8 mouse cellular contexts compared by ENCODE assay signal in genomic region chr11:117598170-117598583, GRCm38 (mm10). TPM values are rescaled to one million over a fixed set of nuclear protein-coding genes. Genes with fewer than 3 reads are reported as not detected.
DNase-seq lines count a peak whose midpoint lies in the region; TF ChIP-seq lines count a peak whose summit lies in the region.

No protein-coding gene starts in this region.

- no peak for DNase-seq in gastrocnemius, adult 2 months
- no peak for DNase-seq in gastrocnemius, postnatal 10 days
- DNase-seq in embryo, embryonic 10.5 days (ENCODE audit: low spot score), result peak; percentile 77
- peak; percentile 46 to 61 for DNase-seq in left cerebral cortex, adult 2 months (ENCODE audit: extremely low spot score in 1 of 2, low spot score in 2 of 2)
- DNase-seq in retina, postnatal 1 day, result peak; percentile 83
- no peak for DNase-seq in thymus, adult 2 months
- no peak for DNase-seq in ovary, postnatal 14 days (ENCODE audit: low spot score)

- H3K9ac ChIP-seq in ES-Bruce4 (ENCODE audit: low read depth, poor library complexity, severe bottlenecking), result no peak overlapping the region

- no peaks in the 10 kb centered on the region for H3K36me3 ChIP-seq in ES-Bruce4 (ENCODE audit: control insufficient read depth, insufficient read depth, low read length, poor library complexity, severe bottlenecking)
- H3K36me3 ChIP-seq in thymus, adult 2 months (ENCODE audit: control insufficient read depth, insufficient read depth, low read length), result no peaks in the 10 kb centered on the region

- 88% methylated on average over 6 of the region's 6 CpGs for WGBS in thymus, adult 2 months

- peak overlapping the region; percentile 81 for H3K4me3 ChIP-seq in gastrocnemius, adult 2 months
- H3K4me3 ChIP-seq in ES-Bruce4 (ENCODE audit: low read depth, low read length), result no peak overlapping the region
- H3K4me3 ChIP-seq in left cerebral cortex, adult 2 months, result peak overlapping the region; percentile 52
- H3K4me3 ChIP-seq in thymus, adult 2 months (ENCODE audit: control insufficient read depth, insufficient read depth, low read length), result no peak overlapping the region

- intact Hi-C loops in gastrocnemius, adult 2 months (cut with DNase I), result loop anchor here (2.0 to 5.0 kb wide), 2 partner anchors 56 to 57 kb away; partner anchors contain the start of gene Tnrc6c
- intact Hi-C loops in left cerebral cortex, adult 2 months (cut with DNase I), result loop anchor here (2.0 kb wide), 1 partner anchor 57 kb away; the partner anchor contains the start of gene Tnrc6c

- peaks cover 29% of the 10 kb centered on the region for H3K4me1 ChIP-seq in ES-Bruce4 (ENCODE audit: control insufficient read depth, insufficient read depth, low read length)
- H3K4me1 ChIP-seq in thymus, adult 2 months (replicated peaks; ENCODE audit: control insufficient read depth, insufficient read depth, low read length), result peaks cover 12% of the 10 kb centered on the region

- TF ChIP-seq POLR2A in ES-Bruce4 (IDR thresholded peaks at IDR 0.05; ENCODE audit: insufficient read depth, low read length), result no peak
- no peak for TF ChIP-seq POLR2A in thymus, adult 2 months (IDR thresholded peaks at IDR 0.05; ENCODE audit: control insufficient read depth, extremely low read depth, insufficient read depth, low read length, poor library complexity)

- H3K27ac ChIP-seq in gastrocnemius, adult 2 months, result peak overlapping the region; percentile 93
- H3K27ac ChIP-seq in ES-Bruce4 (ENCODE audit: insufficient read depth, low read length), result peak overlapping the region; percentile 66
- peak overlapping the region; percentile 95 for H3K27ac ChIP-seq in left cerebral cortex, adult 2 months
- H3K27ac ChIP-seq in thymus, adult 2 months (ENCODE audit: control insufficient read depth, insufficient read depth, low read length), result no peak overlapping the region

- H3K27me3 ChIP-seq in ES-Bruce4 (ENCODE audit: control insufficient read depth, insufficient read depth, low read length, poor library complexity, severe bottlenecking), result no peaks in the 10 kb centered on the region
- H3K27me3 ChIP-seq in thymus, adult 2 months (ENCODE audit: control insufficient read depth, insufficient read depth, low read length), result no peaks in the 10 kb centered on the region

- no peak for TF ChIP-seq CTCF in gastrocnemius, adult 2 months (IDR thresholded peaks at IDR 0.05)
- no peak for TF ChIP-seq CTCF in ES-Bruce4 (IDR thresholded peaks at IDR 0.05; ENCODE audit: low read depth, low read length)
- no peak for TF ChIP-seq CTCF in left cerebral cortex, adult 2 months (IDR thresholded peaks at IDR 0.05)
- no peak for TF ChIP-seq CTCF in thymus, adult 2 months (IDR thresholded peaks at IDR 0.05; ENCODE audit: borderline replicate concordance, control insufficient read depth, extremely low read depth, insufficient read depth, low read length, poor library complexity)

- no peaks in the 10 kb centered on the region for H3K9me3 ChIP-seq in ES-Bruce4 (replicated peaks; ENCODE audit: control insufficient read depth, insufficient read depth, low read length, poor library complexity, severe bottlenecking)

- peak; percentile 96 for TF ChIP-seq EP300 in ES-Bruce4 (IDR thresholded peaks at IDR 0.05; ENCODE audit: insufficient read depth, low read depth, low read length)

RNA-seq across cellular contexts. Expression of gene Tnrc6c, which starts 55.9 kb away (rescaled TPM):
- 10 to 100 TPM; 18.5 to 24.8 TPM for total RNA-seq in gastrocnemius, adult 2 months (2021)
- 10 to 100 TPM; 20.5 to 25.8 TPM for total RNA-seq in gastrocnemius, postnatal 10 days (2021)
- 28.6 and 28.7 TPM in 2 replicates for polyA plus RNA-seq in ES-Bruce4 (2011; ENCODE audit: insufficient read depth, insufficient read length, low read depth, missing spikeins)
- total RNA-seq in left cerebral cortex, adult 2 months (2021), result 10 to 100 TPM; 58.5 to 62.9 TPM
- polyA plus RNA-seq in thymus, adult 2 months (2012; rRNA removed), result 75.0 and 89.7 TPM in 2 replicates

Comparison
In these comparisons a context has a peak if more than half of its experiments do, and no peak if none do; other contexts are left out.
1. DNase-seq: peak in embryo, embryonic 10.5 days (single experiment), left cerebral cortex, adult 2 months (2 of 2) and retina, postnatal 1 day (single experiment); none in gastrocnemius, adult 2 months (single experiment), gastrocnemius, postnatal 10 days (single experiment), thymus, adult 2 months (single experiment) and ovary, postnatal 14 days (single experiment).
2. H3K4me3 ChIP-seq: peak in gastrocnemius, adult 2 months (single experiment) and left cerebral cortex, adult 2 months (single experiment); none in ES-Bruce4 (single experiment) and thymus, adult 2 months (single experiment).